Mouse (Mus musculus): ENCODE results near the gene Gnao1.

The Gnao1 gene

GRCm38 (mm10) chr8:93989739-93990138 lies 180.0 kb downstream of the Gnao1 start:
- DNase-seq (ENCODE audit: low read depth, low spot score), result no peak

GRCm38 (mm10) chr8:93998961-93999360 lies 189.2 kb downstream of the Gnao1 start:
- DNase-seq (ENCODE audit: low read depth, low spot score), result no peak

GRCm38 (mm10) chr8:94004139-94004538 lies 194.4 kb downstream of the Gnao1 start:
- DNase-seq (ENCODE audit: low read depth, low spot score), result no peak

GRCm38 (mm10) chr8:94009243-94009845 lies 199.6 kb downstream of the Gnao1 start:
- DNase-seq (ENCODE audit: low read depth, low spot score), result no peak

GRCm38 (mm10) chr8:94010101-94010705 lies 200.4 kb downstream of the Gnao1 start:
- no peak for DNase-seq (ENCODE audit: low read depth, low spot score)

- peak; percentile 55 for DNase-seq (ENCODE audit: low read depth, low spot score)
Observed at GRCm38 (mm10) chr8:94011076-94012012, 201.6 kb downstream of the Gnao1 start.

GRCm38 (mm10) chr8:94012013-94012951 lies 202.5 kb downstream of the Gnao1 start, which contains the start of gene Amfr:
Gene Amfr (minus strand): TSS chr8:94012842.
- DNase-seq (ENCODE audit: low read depth, low spot score), result peak; percentile 71

GRCm38 (mm10) chr8:94013026-94013612 lies 203.4 kb downstream of the Gnao1 start:
- no peak for DNase-seq (ENCODE audit: low read depth, low spot score)
